Mouse (Mus musculus): ENCODE results near the gene Cd44.

DNA sequence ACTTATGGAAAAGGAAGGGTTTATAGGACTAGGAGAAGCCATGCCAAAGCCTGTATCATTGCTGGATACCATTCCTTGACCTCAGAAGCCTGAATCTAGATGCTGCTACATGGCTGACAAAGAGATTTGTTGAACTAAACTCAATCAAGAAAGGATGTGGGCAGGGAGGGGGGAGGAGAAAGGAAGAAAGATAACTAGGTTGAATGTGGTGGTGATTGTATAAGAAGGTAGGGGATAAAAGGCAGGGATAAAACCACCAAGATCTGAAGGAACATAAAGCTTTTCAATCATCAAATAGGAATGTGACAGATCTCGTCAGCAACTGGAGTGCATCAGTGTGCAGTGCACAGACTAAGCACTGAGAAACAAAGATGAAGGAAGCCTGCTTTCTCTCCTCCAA is 7.9 kb upstream of the Cd44 start:
- no peak for TF ChIP-seq CTCF (IDR thresholded peaks at IDR 0.05; ENCODE audit: insufficient read depth, low read length)
- TF ChIP-seq POLR2A (IDR thresholded peaks at IDR 0.05; ENCODE audit: borderline replicate concordance, extremely low read depth, low read depth, low read length) = no peak

Data from lung, adult 2 months (tissue).